Mouse (Mus musculus) splenic B cell, adult 2 months (primary cell): ENCODE data around the gene Prkg1.

ENCODE experiments used
- DNase-seq: peaks from one replicate; pipeline ENCODE4 v3.0.0-alpha.2; 2011; ENCODE audit warnings: low read depth, low spot score
- H3K27me3 ChIP-seq: 2 replicates; pipeline ENCODE4 v1.6.1; 2012; ENCODE audit warnings: mild to moderate bottlenecking, low read length, moderate library complexity, mixed read lengths; ENCODE audit not compliant: control insufficient read depth, poor library complexity, insufficient read depth, severe bottlenecking
- H3K36me3 ChIP-seq: 2 replicates; pipeline ENCODE4 v1.6.1; 2012; ENCODE audit warnings: mild to moderate bottlenecking, low read length, moderate library complexity, mixed read lengths; ENCODE audit not compliant: control insufficient read depth, poor library complexity, insufficient read depth, severe bottlenecking

The Prkg1 gene

GRCm38 (mm10) chr19:31046601-31047000, 718.2 kb downstream of the Prkg1 start:
- H3K27me3 ChIP-seq, result no peaks in the 10 kb centered on the region
- no peaks in the 10 kb centered on the region for H3K36me3 ChIP-seq
- peak; percentile 35 for DNase-seq

GRCm38 (mm10) chr19:31040948-31041847, 723.6 kb downstream of the Prkg1 start:
- H3K27me3 ChIP-seq, result no peaks in the 10 kb centered on the region

GRCm38 (mm10) chr19:31038951-31039350, 725.9 kb downstream of the Prkg1 start:
- DNase-seq, result no peak
- Histone ChIP-seq H3K36me3 (no peaks in the 10 kb centered on the region), H3K27me3 (no peaks in the 10 kb centered on the region)

More at GRCm38 (mm10) chr19:31040948-31041847, 723.6 kb downstream of the Prkg1 start:
- no peak for DNase-seq
- H3K36me3 ChIP-seq, result no peaks in the 10 kb centered on the region

- no peaks in the 10 kb centered on the region for H3K36me3 ChIP-seq
Observed at GRCm38 (mm10) chr19:31031596-31031995, 733.2 kb downstream of the Prkg1 start.

GRCm38 (mm10) chr19:31026797-31027196, 738.0 kb downstream of the Prkg1 start:
- Histone ChIP-seq H3K27me3 (no peaks in the 10 kb centered on the region), H3K36me3 (no peaks in the 10 kb centered on the region)

More at GRCm38 (mm10) chr19:31031596-31031995, 733.2 kb downstream of the Prkg1 start:
- H3K27me3 ChIP-seq, result no peaks in the 10 kb centered on the region
- no peak for DNase-seq

GRCm38 (mm10) chr19:31011528-31012133, 753.2 kb downstream of the Prkg1 start:
- H3K36me3 ChIP-seq, result no peaks in the 10 kb centered on the region
- H3K27me3 ChIP-seq, result no peaks in the 10 kb centered on the region
- no peak for DNase-seq

More at GRCm38 (mm10) chr19:31026797-31027196, 738.0 kb downstream of the Prkg1 start:
- no peak for DNase-seq

- DNase-seq, result peak; percentile 55
- H3K27me3 ChIP-seq, result no peaks in the 10 kb centered on the region
Observed at GRCm38 (mm10) chr19:30998572-30998971, 766.3 kb downstream of the Prkg1 start.

GRCm38 (mm10) chr19:30990390-30990789, 774.4 kb downstream of the Prkg1 start:
- DNase-seq, result no peak
- Histone ChIP-seq H3K27me3 (no peaks in the 10 kb centered on the region), H3K36me3 (no peaks in the 10 kb centered on the region)

More at GRCm38 (mm10) chr19:30998572-30998971, 766.3 kb downstream of the Prkg1 start:
- H3K36me3 ChIP-seq, result no peaks in the 10 kb centered on the region

- no peak for DNase-seq
- Histone ChIP-seq H3K27me3 (no peaks in the 10 kb centered on the region), H3K36me3 (no peaks in the 10 kb centered on the region)
Observed at GRCm38 (mm10) chr19:30982436-30982835, 782.4 kb downstream of the Prkg1 start.

- H3K36me3 ChIP-seq, result no peaks in the 10 kb centered on the region
- no peak for DNase-seq
- H3K27me3 ChIP-seq, result no peaks in the 10 kb centered on the region
Observed at GRCm38 (mm10) chr19:30978096-30978495, 786.7 kb downstream of the Prkg1 start.

GRCm38 (mm10) chr19:30950610-30951009, 814.2 kb downstream of the Prkg1 start:
- Histone ChIP-seq H3K36me3 (no peaks in the 10 kb centered on the region), H3K27me3 (no peaks in the 10 kb centered on the region)
- DNase-seq, result no peak

- H3K36me3 ChIP-seq, result no peaks in the 10 kb centered on the region
- no peak for DNase-seq
- H3K27me3 ChIP-seq, result no peaks in the 10 kb centered on the region
Observed at GRCm38 (mm10) chr19:30948202-30948601, 816.6 kb downstream of the Prkg1 start.

GRCm38 (mm10) chr19:30942369-30942992, 822.4 kb downstream of the Prkg1 start:
- no peak for DNase-seq
- H3K36me3 ChIP-seq, result no peaks in the 10 kb centered on the region
- H3K27me3 ChIP-seq, result no peaks in the 10 kb centered on the region

- no peaks in the 10 kb centered on the region for H3K36me3 ChIP-seq
- no peak for DNase-seq
Observed at GRCm38 (mm10) chr19:30938058-30938457, 826.8 kb downstream of the Prkg1 start.

More at GRCm38 (mm10) chr19:30938058-30938457, 826.8 kb downstream of the Prkg1 start:
- no peaks in the 10 kb centered on the region for H3K27me3 ChIP-seq
